Mouse (Mus musculus): ENCODE measurements around the gene Top1. TPM values are rescaled to one million over a fixed set of nuclear protein-coding genes. Genes with fewer than 3 reads are reported as not detected.

Top1 gene
- polyA plus RNA-seq, 1 experiment: 32.9 TPM

- Histone ChIP-seq H3K4me3 (ENCODE audit: insufficient read depth, low read depth, low read length) (no peak overlapping the region), H3K27ac (replicated peaks; ENCODE audit: low read depth, low read length) (peak overlapping the region; percentile 63), H3K4me1 (ENCODE audit: control insufficient read depth, insufficient read depth, insufficient read length, low read length) (peaks cover 60% of the 10 kb centered on the region)
Measured at GRCm38 (mm10) chr2:160736466-160736865, 90.8 kb downstream of the Top1 start.

- Histone ChIP-seq H3K27ac (replicated peaks; ENCODE audit: low read depth, low read length) (peak overlapping the region; percentile 70), H3K4me1 (ENCODE audit: control insufficient read depth, insufficient read depth, insufficient read length, low read length) (peaks cover 67% of the 10 kb centered on the region), H3K4me3 (ENCODE audit: insufficient read depth, low read depth, low read length) (no peak overlapping the region)
Measured at GRCm38 (mm10) chr2:160738354-160738753, 92.7 kb downstream of the Top1 start.

- H3K27ac ChIP-seq (replicated peaks; ENCODE audit: low read depth, low read length): peak overlapping the region; percentile 70
- no peak overlapping the region for H3K4me3 ChIP-seq (ENCODE audit: insufficient read depth, low read depth, low read length)
- H3K4me1 ChIP-seq (ENCODE audit: control insufficient read depth, insufficient read depth, insufficient read length, low read length): peaks cover 72% of the 10 kb centered on the region
Measured at GRCm38 (mm10) chr2:160739647-160740356, 94.1 kb downstream of the Top1 start.

GRCm38 (mm10) chr2:160740521-160741156 is 95.0 kb downstream of the Top1 start:
- peaks cover 72% of the 10 kb centered on the region for H3K4me1 ChIP-seq (ENCODE audit: control insufficient read depth, insufficient read depth, insufficient read length, low read length)
- H3K4me3 ChIP-seq (ENCODE audit: insufficient read depth, low read depth, low read length): no peak overlapping the region
- H3K27ac ChIP-seq (replicated peaks; ENCODE audit: low read depth, low read length): peak overlapping the region; percentile 88

- H3K4me3 ChIP-seq (ENCODE audit: insufficient read depth, low read depth, low read length): no peak overlapping the region
- H3K4me1 ChIP-seq (ENCODE audit: control insufficient read depth, insufficient read depth, insufficient read length, low read length): peaks cover 74% of the 10 kb centered on the region
- H3K27ac ChIP-seq (replicated peaks; ENCODE audit: low read depth, low read length): peak overlapping the region; percentile 88
Measured at GRCm38 (mm10) chr2:160741580-160741979, 95.9 kb downstream of the Top1 start.

- Histone ChIP-seq H3K4me3 (ENCODE audit: insufficient read depth, low read depth, low read length) (no peak overlapping the region), H3K27ac (replicated peaks; ENCODE audit: low read depth, low read length) (peak overlapping the region; percentile 88), H3K4me1 (ENCODE audit: control insufficient read depth, insufficient read depth, insufficient read length, low read length) (peaks cover 74% of the 10 kb centered on the region)
Measured at GRCm38 (mm10) chr2:160742161-160742609, 96.5 kb downstream of the Top1 start.

GRCm38 (mm10) chr2:160744040-160744822 is 98.5 kb downstream of the Top1 start:
- Histone ChIP-seq H3K4me3 (ENCODE audit: insufficient read depth, low read depth, low read length) (no peak overlapping the region), H3K27ac (replicated peaks; ENCODE audit: low read depth, low read length) (peak overlapping the region; percentile 71), H3K4me1 (ENCODE audit: control insufficient read depth, insufficient read depth, insufficient read length, low read length) (peaks cover 65% of the 10 kb centered on the region)

- no peak overlapping the region for H3K4me3 ChIP-seq (ENCODE audit: insufficient read depth, low read depth, low read length)
- H3K4me1 ChIP-seq (ENCODE audit: control insufficient read depth, insufficient read depth, insufficient read length, low read length): peaks cover 61% of the 10 kb centered on the region
- H3K27ac ChIP-seq (replicated peaks; ENCODE audit: low read depth, low read length): peak overlapping the region; percentile 71
Measured at GRCm38 (mm10) chr2:160744823-160745210, 99.1 kb downstream of the Top1 start.

- Histone ChIP-seq H3K27ac (replicated peaks; ENCODE audit: low read depth, low read length) (peak overlapping the region; percentile 71), H3K4me3 (ENCODE audit: insufficient read depth, low read depth, low read length) (no peak overlapping the region), H3K4me1 (ENCODE audit: control insufficient read depth, insufficient read depth, insufficient read length, low read length) (peaks cover 56% of the 10 kb centered on the region)
Measured at GRCm38 (mm10) chr2:160745497-160745896, 99.8 kb downstream of the Top1 start.

- no peak overlapping the region for H3K4me3 ChIP-seq (ENCODE audit: insufficient read depth, low read depth, low read length)
- H3K4me1 ChIP-seq (ENCODE audit: control insufficient read depth, insufficient read depth, insufficient read length, low read length): peaks cover 47% of the 10 kb centered on the region
- peak overlapping the region; percentile 71 for H3K27ac ChIP-seq (replicated peaks; ENCODE audit: low read depth, low read length)
Measured at GRCm38 (mm10) chr2:160746637-160747036, 100.9 kb downstream of the Top1 start.

GRCm38 (mm10) chr2:160747075-160747474 is 101.4 kb downstream of the Top1 start:
- Histone ChIP-seq H3K4me1 (ENCODE audit: control insufficient read depth, insufficient read depth, insufficient read length, low read length) (peaks cover 43% of the 10 kb centered on the region), H3K27ac (replicated peaks; ENCODE audit: low read depth, low read length) (0 out of 2 replicates have a peak overlapping the region, but pooled peaks have one; percentile 71), H3K4me3 (ENCODE audit: insufficient read depth, low read depth, low read length) (no peak overlapping the region)

- no peak overlapping the region for H3K4me3 ChIP-seq (ENCODE audit: insufficient read depth, low read depth, low read length)
- 0 out of 2 replicates have a peak, but pooled peaks cover 2% of the 10 kb centered on the region for H3K4me1 ChIP-seq (ENCODE audit: control insufficient read depth, insufficient read depth, insufficient read length, low read length)
- H3K27ac ChIP-seq (replicated peaks; ENCODE audit: low read depth, low read length): no peak overlapping the region
Measured at GRCm38 (mm10) chr2:160756583-160757203, 111.0 kb downstream of the Top1 start.

GRCm38 (mm10) chr2:160760433-160761184 is 114.9 kb downstream of the Top1 start:
- Histone ChIP-seq H3K4me3 (ENCODE audit: insufficient read depth, low read depth, low read length) (no peak overlapping the region), H3K4me1 (ENCODE audit: control insufficient read depth, insufficient read depth, insufficient read length, low read length) (0 out of 2 replicates have a peak, but pooled peaks cover 6% of the 10 kb centered on the region), H3K27ac (replicated peaks; ENCODE audit: low read depth, low read length) (no peak overlapping the region)

- H3K27ac ChIP-seq (replicated peaks; ENCODE audit: low read depth, low read length): no peak overlapping the region
- peaks cover 23% of the 10 kb centered on the region for H3K4me1 ChIP-seq (ENCODE audit: control insufficient read depth, insufficient read depth, insufficient read length, low read length)
- no peak overlapping the region for H3K4me3 ChIP-seq (ENCODE audit: insufficient read depth, low read depth, low read length)
Measured at GRCm38 (mm10) chr2:160763816-160764215, 118.1 kb downstream of the Top1 start.
